9 mouse cellular contexts compared by ENCODE assay signal in the genomic region with DNA sequence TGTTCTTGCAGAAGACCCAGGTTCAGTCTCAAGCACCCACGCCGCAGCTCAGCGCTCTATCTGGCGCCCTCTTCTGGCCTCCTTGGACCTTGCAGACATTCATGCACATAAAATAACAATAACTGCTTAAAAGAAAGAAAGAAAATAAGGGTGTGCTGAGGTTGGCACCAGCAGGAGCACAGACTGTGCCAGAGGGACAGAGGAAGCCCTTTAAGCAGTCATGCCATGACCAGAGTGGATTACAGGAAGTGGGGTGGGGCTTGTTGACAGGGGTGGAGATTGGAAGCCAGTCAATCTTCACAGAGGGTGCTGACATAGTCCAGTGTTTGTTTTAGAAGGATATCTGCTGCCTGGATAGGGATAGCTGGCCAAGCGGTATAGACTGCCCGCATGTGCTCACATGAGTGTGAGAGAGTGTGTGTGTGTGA. TPM values are rescaled to one million over a fixed set of nuclear protein-coding genes. Genes with fewer than 3 reads are reported as not detected.
DNase-seq lines count a peak whose midpoint lies in the region; ATAC-seq and TF ChIP-seq lines count a peak whose summit lies in the region.
"Had no signal": no experiment of that assay in that cellular context is flagged by ENCODE, and none has a peak within 500 bp of the region (broad histone marks: within the 10 kb centered on the region; RNA-seq: fewer than 3 reads in every experiment).

No protein-coding gene starts in this region.

- no peak overlapping the region for H3K9ac ChIP-seq in hindbrain, postnatal 0 days (replicated peaks; ENCODE audit: low read length)
- H3K9ac ChIP-seq: neural tube, embryonic 12.5 days had no signal

- no peaks in the 10 kb centered on the region for H3K9me3 ChIP-seq in hindbrain, postnatal 0 days (ENCODE audit: low read length)
- no peaks in the 10 kb centered on the region for H3K9me3 ChIP-seq in hindbrain, embryonic 10.5 days
- H3K9me3 ChIP-seq: neural tube, embryonic 12.5 days had no signal

- DNase-seq in hindbrain, postnatal 0 days (ENCODE audit: low spot score), result no peak
- DNase-seq in hindbrain, embryonic 10.5 days (ENCODE audit: low spot score), result no peak
- DNase-seq in ZHBTc4 (ENCODE audit: low read depth, low spot score), result peak; percentile 77
- peak; percentile 61 for DNase-seq in kidney, adult 9 months
- DNase-seq in frontal cortex, postnatal 14 days (ENCODE audit: low spot score in 2 of 2), result no peak
- DNase-seq in spleen, postnatal 14 days (ENCODE audit: low spot score in 2 of 2), result no peak
- no peak for DNase-seq in layer of hippocampus, postnatal 14 days (ENCODE audit: low spot score in 2 of 2)

- no peaks in the 10 kb centered on the region for H3K27me3 ChIP-seq in hindbrain, postnatal 0 days (ENCODE audit: insufficient read depth, low read length)
- no peaks in the 10 kb centered on the region for H3K27me3 ChIP-seq in hindbrain, embryonic 10.5 days (ENCODE audit: insufficient read depth, poor library complexity, severe bottlenecking)
- H3K27me3 ChIP-seq: neural tube, embryonic 12.5 days had no signal

- WGBS in hindbrain, postnatal 0 days, result 70% methylated on average over 6 of the region's 6 CpGs
- WGBS in hindbrain, embryonic 10.5 days, result 60% methylated on average over 6 of the region's 6 CpGs

- no peak overlapping the region for H3K4me3 ChIP-seq in hindbrain, postnatal 0 days (ENCODE audit: low read length)
- no peak overlapping the region for H3K4me3 ChIP-seq in hindbrain, embryonic 10.5 days
- H3K4me3 ChIP-seq: neural tube, embryonic 12.5 days had no signal

- H3K36me3 ChIP-seq in hindbrain, postnatal 0 days (ENCODE audit: insufficient read depth, low read length), result peaks cover 3% of the 10 kb centered on the region; the same call in 1 of the 2 replicates
- H3K36me3 ChIP-seq in hindbrain, embryonic 10.5 days, result peaks cover 4% of the 10 kb centered on the region
- H3K36me3 ChIP-seq: neural tube, embryonic 12.5 days had no signal

- no peak for ATAC-seq in hindbrain, postnatal 0 days
- peak; percentile 68 for ATAC-seq in megakaryocyte progenitor cell, adult 5-6 weeks (replicated peaks; ENCODE audit: poor library complexity)

- TF ChIP-seq CTCF in hindbrain, postnatal 0 days (IDR thresholded peaks at IDR 0.05; ENCODE audit: low read depth), result peak; percentile 40

- no peak overlapping the region for H3K4me2 ChIP-seq in hindbrain, postnatal 0 days (ENCODE audit: low read depth, low read length)
- H3K4me2 ChIP-seq: neural tube, embryonic 12.5 days had no signal

- H3K4me1 ChIP-seq in hindbrain, postnatal 0 days (ENCODE audit: insufficient read depth, low read length), result no peaks in the 10 kb centered on the region
- H3K4me1 ChIP-seq in hindbrain, embryonic 10.5 days (replicated peaks), result peaks cover 8% of the 10 kb centered on the region
- H3K4me1 ChIP-seq: neural tube, embryonic 12.5 days had no signal

- H3K27ac ChIP-seq in hindbrain, postnatal 0 days, result no peak overlapping the region
- H3K27ac ChIP-seq in hindbrain, embryonic 10.5 days, result no peak overlapping the region
- H3K27ac ChIP-seq: neural tube, embryonic 12.5 days had no signal

RNA-seq across cellular contexts. Expression of a gene that starts 10.1 kb away (rescaled TPM):
- 3.7 and 6.0 TPM in 2 replicates for total RNA-seq in hindbrain, postnatal 0 days (2014; rRNA removed)
- 10.4 and 12.5 TPM in 2 replicates for polyA plus RNA-seq in hindbrain, postnatal 0 days (2015; fragmentation: Nextera tagmentation; extraction: Ambion mirVana)
- 25.3 and 28.7 TPM in 2 replicates for polyA plus RNA-seq in hindbrain, embryonic 10.5 days (2016; fragmentation: Nextera tagmentation; extraction: Ambion mirVana)
- total RNA-seq in megakaryocyte progenitor cell, adult 5-6 weeks (2015), result 17.2 and 24.1 TPM in 2 replicates
- 16.3 and 18.9 TPM in 2 replicates for total RNA-seq in megakaryocyte progenitor cell, adult 5-6 weeks (2017)
- total RNA-seq in layer of hippocampus, postnatal 14 days (2021), result 1 to 10 TPM; 7.1 to 7.2 TPM

RNA-seq across cellular contexts. Expression of a gene that starts 10.3 kb away (rescaled TPM):
- 9.6 and 17.8 TPM in 2 replicates for total RNA-seq in hindbrain, postnatal 0 days (2014; rRNA removed)
- polyA plus RNA-seq in hindbrain, postnatal 0 days (2015; fragmentation: Nextera tagmentation; extraction: Ambion mirVana), result 24.5 and 24.6 TPM in 2 replicates
- 58.6 and 59.7 TPM in 2 replicates for polyA plus RNA-seq in hindbrain, embryonic 10.5 days (2016; fragmentation: Nextera tagmentation; extraction: Ambion mirVana)
- 9.6 and 16.9 TPM in 2 replicates for total RNA-seq in megakaryocyte progenitor cell, adult 5-6 weeks (2015)
- 8.0 and 13.6 TPM in 2 replicates for total RNA-seq in megakaryocyte progenitor cell, adult 5-6 weeks (2017)
- total RNA-seq in layer of hippocampus, postnatal 14 days (2021), result 10 to 100 TPM; 19.4 to 20.5 TPM

RNA-seq across cellular contexts. Expression of a gene that starts 52.6 kb away (rescaled TPM):
- total RNA-seq in hindbrain, postnatal 0 days (2014; rRNA removed), result 3.8 and 4.7 TPM in 2 replicates
- polyA plus RNA-seq in hindbrain, postnatal 0 days (2015; fragmentation: Nextera tagmentation; extraction: Ambion mirVana), result 2.8 and 3.0 TPM in 2 replicates
- polyA plus RNA-seq in hindbrain, embryonic 10.5 days (2016; fragmentation: Nextera tagmentation; extraction: Ambion mirVana), result 4.0 and 5.7 TPM in 2 replicates
- not detected in 2 replicates for total RNA-seq in megakaryocyte progenitor cell, adult 5-6 weeks (2015)
- total RNA-seq in megakaryocyte progenitor cell, adult 5-6 weeks (2017), result 0.10 TPM in 1 of 2 replicates, not detected in the other
- 1 to 10 TPM; 2.8 to 3.8 TPM for total RNA-seq in layer of hippocampus, postnatal 14 days (2021)

Comparison
In these comparisons a context has a peak if more than half of its experiments do, and no peak if none do; other contexts are left out.
1. DNase-seq: peak in ZHBTc4 (single experiment) and kidney, adult 9 months (single experiment); none in hindbrain, postnatal 0 days (single experiment), hindbrain, embryonic 10.5 days (single experiment), frontal cortex, postnatal 14 days (0 of 2), spleen, postnatal 14 days (0 of 2) and layer of hippocampus, postnatal 14 days (0 of 2).